Mouse (Mus musculus) left cerebral cortex, postnatal 25 days (tissue): ENCODE measurements around the gene Pde10a. TPM values are rescaled to one million over a fixed set of nuclear protein-coding genes. Genes with fewer than 3 reads are reported as not detected.

Experiments
- DNase-seq, 2 experiments: peaks; one replicate each; pipeline ENCODE4 v3.0.0; 2022; ENCODE audit warnings: low spot score in 2 of 2, mixed read lengths in 1 of 2
- intact Hi-C: fragments of 180-260 bp; cut with DNase I; formaldehyde crosslinking; loops from one replicate; pipeline ENCODE4 v1.15.1; 2025
- total RNA-seq, 2 experiments: library from RNA; stranded (reverse); gene quantifications; 2 replicates each; pipeline ENCODE4 v1.2.3; 2021

The Pde10a gene
- total RNA-seq, 2 experiments from 2014 or later = 64.8 to 174 TPM

DNA sequence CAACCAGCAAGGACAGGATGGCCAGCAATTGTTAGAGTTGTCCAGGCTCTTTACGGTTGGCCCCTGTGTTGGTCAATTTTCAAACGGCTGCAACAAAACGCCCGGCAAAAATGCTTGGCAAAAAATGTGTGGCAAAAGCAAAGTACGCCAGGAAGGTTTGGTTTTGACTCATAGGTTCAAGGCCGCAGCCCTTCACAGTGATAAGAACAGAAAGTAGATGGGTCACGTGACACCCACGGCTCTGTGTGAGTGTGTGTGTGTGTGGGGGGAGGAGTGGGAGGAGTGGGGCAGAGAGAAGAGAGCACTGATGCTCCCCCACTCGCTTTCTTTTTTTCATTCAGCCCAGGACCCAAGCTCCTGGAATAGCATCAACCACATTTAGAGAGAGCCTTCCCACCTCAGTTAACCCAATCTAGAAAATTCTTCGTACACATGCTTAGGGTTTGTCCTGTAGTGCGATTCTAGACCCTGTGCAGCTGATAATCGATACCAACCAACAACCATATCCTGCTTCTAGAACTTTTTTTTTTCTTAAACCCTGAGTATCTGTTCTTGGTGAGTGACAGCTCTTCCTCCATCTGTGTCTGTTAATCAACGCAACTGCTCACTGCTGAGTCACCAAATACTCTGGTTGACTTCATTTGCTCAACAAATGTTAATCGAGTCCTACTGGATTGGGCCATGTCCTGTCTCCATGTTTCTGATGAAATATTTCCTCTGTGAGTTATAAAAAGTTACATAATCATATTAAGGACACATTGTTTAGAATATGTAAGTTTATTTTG is 37.1 kb downstream of the Pde10a start:
- DNase-seq = no peak
- intact Hi-C loops = no loop called here

GRCm38 (mm10) chr17:8562886-8563280 is 37.7 kb downstream of the Pde10a start:
- intact Hi-C loops = no loop called here
- no peak for DNase-seq

GRCm38 (mm10) chr17:8566850-8567249 is 41.7 kb downstream of the Pde10a start, which contains the start of gene Gm17087:
Gene Gm17087, minus strand, starts transcription at chr17:8566950.
- intact Hi-C loops = no loop called here
- no peak for DNase-seq

DNA sequence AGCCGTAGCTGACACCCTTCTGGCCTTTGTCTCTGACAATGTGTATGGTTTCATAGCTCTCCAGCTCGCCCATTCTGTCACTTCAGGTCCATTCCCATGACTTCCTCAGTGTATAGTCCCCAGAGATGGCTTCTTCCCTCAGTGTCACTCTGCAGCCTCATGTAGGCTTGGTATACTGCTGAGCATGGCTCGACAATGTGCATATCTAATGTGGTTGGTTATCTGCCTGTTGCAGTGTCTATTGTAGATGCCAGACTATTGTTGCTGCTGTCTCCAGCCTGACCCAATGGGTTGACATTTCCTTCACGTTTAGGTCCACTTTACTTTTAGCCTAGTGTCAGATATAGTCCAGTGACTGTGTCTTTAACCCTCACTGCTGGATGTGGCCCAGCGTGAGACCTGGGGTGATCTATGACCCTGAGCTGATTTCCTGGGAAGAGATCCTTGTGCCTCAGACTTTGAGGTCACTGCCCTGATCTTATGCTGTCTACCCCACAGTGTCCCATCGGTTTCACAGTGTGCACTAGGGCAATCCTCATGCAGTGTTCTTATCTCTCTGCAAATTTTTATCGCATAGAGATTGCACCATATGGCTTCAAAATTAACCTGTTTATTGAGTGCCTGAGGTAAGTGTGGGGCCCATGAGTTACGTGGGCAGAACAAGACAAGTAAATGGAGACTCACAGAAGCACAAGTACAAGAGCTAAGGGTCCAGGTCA is 48.5 kb downstream of the Pde10a start:
- no peak for DNase-seq
- intact Hi-C loops = no loop called here

DNA sequence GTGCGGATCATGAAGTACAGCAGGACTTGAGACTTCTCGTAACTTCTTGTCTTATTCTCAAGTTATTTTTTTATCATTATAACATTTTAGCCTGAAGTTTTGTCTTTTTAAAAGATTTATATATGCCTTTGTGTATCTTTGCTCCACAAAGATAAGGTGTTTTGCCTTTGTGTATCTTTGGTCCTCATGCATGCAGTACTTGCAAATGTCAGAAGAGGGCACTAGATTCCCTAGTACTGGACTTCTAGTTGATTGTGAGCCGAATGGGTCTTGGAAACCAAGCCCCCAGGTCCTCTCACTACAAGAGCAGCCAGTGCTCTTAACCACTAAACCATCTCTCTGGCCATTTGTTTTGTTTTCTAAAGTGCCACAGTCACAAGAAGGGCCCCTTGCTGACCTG is 55.2 kb downstream of the Pde10a start:
- peak in 1 of 2 experiments; percentile 43 for DNase-seq
- intact Hi-C loops = no loop called here

- intact Hi-C loops = no loop called here
- DNase-seq = peak; percentile 35 to 62
Measured at GRCm38 (mm10) chr17:8581579-8581978, 56.4 kb downstream of the Pde10a start.

DNA sequence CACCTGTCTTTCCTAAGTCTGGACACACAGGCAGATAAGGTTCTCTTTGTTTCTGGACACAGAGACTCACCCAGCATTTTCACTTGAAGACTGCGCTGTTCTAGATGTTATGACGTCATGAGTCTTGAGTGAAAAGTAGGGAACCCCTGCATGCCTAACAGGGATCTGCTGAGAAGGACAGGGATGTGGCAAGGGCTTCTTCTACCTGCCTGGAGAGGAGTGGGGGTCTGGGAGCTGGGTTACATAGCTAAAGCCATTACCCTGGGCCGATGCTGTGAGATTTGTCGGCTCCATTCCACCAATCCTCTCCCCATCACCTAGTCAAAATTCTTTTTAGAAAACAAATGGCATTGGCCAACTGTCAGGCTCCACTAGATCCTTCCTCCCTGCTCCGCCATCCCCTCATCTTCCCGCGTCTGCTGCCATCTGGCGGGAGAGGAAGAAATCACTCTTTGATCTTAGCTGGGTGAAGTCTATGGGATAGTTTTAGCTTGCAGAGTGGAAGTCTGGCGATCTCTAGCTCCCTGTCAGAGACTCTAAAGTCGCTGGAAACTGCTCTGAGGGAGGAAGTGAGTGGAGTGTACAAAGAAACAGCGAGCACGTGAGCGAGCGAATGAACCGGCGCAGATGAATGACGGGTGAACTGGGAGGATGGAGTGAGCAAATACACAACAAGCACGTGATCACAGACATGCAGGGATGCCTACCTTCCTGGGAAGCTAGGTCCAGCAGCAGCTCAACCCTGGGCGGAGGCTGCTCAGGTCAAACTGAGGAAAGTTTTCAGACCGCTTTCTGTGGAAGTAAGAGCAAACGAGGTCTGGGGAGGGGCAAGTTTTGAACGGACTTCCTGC is 67.5 kb downstream of the Pde10a start:
- intact Hi-C loops = loop anchor here (1.0 to 10.0 kb wide), 3 partner anchors 66 to 328 kb away; no protein-coding TSS in a partner anchor
- DNase-seq = peak; percentile 76 to 84

DNA sequence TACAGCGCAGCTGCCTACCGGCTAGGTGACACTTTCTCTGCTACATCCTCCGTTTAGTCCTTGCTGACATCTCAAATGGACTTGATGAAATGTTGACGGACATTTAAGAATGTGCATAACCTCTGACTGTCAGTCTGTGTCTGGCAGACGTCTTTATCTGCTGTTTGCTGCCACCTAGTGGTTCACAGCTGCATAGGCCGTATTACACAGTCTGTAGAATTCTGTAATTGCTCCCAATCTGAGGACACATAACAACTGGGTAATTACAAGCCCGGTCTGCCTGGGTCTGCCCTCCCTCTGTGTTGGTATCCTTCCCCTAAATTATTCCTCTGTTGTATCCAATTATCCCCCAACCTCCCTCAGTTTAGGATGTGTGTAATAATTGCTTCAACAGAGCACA is 72.6 kb downstream of the Pde10a start:
- intact Hi-C loops = loop anchor here (5.0 to 10.0 kb wide), 2 partner anchors 210 to 333 kb away; no protein-coding TSS in a partner anchor
- peak; percentile 69 to 77 for DNase-seq

DNA sequence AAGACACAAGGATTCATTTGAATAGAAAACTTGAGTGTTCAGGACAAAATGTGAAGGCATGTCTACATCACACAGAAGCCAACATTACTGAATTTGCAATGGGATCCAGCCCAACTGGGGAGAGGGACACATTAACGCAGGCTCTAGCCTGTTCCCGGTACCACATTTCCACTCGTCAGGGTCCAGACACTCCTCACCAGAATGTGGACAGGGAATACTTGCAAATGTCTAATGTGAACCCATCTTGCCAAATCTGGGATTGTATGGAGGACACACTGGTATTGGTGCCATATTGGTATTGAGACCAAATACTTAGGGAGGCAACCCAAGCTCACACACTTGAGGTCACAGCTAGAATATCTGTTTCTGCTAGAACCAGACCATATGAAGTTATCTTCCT is 77.8 kb downstream of the Pde10a start:
- DNase-seq = no peak
- intact Hi-C loops = no loop called here

GRCm38 (mm10) chr17:8605921-8606320 is 80.7 kb downstream of the Pde10a start:
- no peak for DNase-seq
- intact Hi-C loops = no loop called here

DNA sequence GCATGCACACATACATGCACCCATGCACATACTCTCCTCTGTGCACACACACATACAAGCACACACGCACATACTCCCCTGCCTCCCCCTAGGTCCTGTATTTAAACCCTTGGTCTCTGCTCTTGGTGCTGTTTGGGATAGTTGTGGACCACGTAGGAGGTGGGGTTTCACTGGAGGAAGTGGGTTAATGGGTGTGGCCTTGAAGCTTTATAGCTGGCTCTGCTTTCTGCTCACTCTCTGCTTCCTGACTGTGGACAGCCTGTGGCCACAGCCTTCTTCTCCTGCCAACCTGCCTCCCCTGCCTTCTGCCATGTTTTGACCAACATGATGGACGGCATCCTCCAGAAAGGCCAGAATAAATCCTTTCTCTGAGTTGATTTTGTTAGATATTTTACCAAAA is 81.5 kb downstream of the Pde10a start:
- DNase-seq = no peak
- intact Hi-C loops = no loop called here

DNA sequence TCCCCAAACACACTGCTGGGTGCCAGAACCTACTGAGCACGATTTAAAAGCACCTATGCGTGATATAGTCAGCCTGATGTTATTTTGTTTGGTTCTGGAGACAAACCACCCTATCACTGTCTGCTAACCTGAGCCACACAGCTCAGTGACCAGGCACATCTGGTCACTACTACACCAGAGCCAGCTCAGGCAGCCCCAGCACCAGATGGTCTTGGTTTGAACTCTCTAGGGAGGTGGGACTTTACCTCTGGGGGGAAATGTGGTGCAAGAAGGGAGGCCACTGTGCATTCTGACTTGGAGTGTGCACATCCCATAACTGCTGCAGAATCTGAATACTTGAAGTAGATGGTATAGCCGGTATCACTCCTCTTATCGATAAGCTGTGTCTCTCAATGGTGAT is 86.7 kb downstream of the Pde10a start:
- intact Hi-C loops = loop anchor here (5.0 kb wide), 1 partner anchor 110 kb away; no protein-coding TSS in a partner anchor
- no peak for DNase-seq

- intact Hi-C loops = loop anchor here (1.0 to 5.0 kb wide), 2 partner anchors 108 to 322 kb away; no protein-coding TSS in a partner anchor
- peak; percentile 91 for DNase-seq
Measured at GRCm38 (mm10) chr17:8613882-8614551, 88.8 kb downstream of the Pde10a start.

DNA sequence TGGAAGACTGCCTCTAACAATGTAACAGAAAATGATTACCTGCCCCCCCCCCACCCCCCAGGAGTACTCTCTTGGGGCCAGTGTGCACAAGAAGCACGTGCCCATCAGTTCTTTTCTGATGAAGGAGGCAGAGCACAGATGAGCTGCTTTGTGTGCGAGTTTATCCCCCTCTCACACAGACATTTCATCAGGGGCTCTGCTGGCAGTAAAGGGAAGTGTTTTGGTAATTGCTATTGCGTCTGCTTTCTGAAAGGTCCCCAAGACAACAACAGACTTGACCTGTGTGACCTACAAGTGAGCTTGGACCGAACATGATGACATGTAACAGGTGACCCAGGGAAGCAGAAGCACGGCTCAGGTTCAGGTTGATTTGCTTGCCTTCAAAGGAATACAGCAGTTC is 95.2 kb downstream of the Pde10a start:
- no peak for DNase-seq
- intact Hi-C loops = loop anchor here (5.0 kb wide), 1 partner anchor 182 kb away; no protein-coding TSS in a partner anchor

DNA sequence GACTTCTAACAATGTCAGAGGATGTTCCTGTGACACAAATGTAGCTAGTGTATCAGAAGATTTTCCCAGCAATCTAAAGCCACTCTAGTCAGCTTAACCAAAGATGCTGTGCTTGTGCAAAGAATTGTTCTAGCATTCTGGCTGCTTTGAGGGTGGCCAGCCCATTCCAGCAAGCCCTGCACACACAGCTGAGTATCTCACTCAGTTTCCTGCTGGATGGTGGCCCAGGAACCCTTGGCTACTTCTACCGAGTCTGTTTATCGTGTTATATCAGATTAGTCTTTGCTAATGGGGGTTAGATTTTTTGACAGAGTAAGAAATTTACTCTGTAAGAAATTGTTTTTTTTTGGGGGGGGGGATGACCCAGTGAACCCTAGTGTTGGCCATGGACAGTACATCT is 95.9 kb downstream of the Pde10a start:
- no peak for DNase-seq
- intact Hi-C loops = loop anchor here (5.0 kb wide), 1 partner anchor 181 kb away; no protein-coding TSS in a partner anchor

GRCm38 (mm10) chr17:8621906-8622305 is 96.7 kb downstream of the Pde10a start:
- intact Hi-C loops = loop anchor here (5.0 kb wide), 1 partner anchor 180 kb away; no protein-coding TSS in a partner anchor
- DNase-seq = no peak

DNA sequence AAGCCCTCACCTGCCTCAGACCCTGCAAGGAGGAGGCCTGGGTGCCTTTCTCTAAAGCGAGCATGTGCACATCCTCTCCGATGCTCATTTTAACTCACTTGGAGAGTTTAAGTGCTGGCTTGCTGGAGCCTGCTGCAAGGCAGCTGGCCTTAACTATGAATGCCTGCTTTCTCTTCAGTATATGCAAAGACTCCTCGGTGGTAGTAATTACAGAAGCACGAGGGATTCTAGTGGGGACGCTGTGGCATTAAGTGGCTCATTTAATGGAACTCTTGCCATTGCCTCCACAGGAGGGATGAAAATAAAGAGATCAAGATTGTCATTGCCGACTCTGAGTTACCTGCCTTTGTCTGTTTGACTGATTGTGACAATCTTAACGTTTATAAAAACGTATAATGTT is 101.2 kb downstream of the Pde10a start:
- intact Hi-C loops = no loop called here
- DNase-seq = no peak

- intact Hi-C loops = no loop called here
Measured at GRCm38 (mm10) chr17:8631701-8632100, 106.5 kb downstream of the Pde10a start.

GRCm38 (mm10) chr17:8633596-8633995 is 108.4 kb downstream of the Pde10a start:
- intact Hi-C loops = no loop called here
- DNase-seq = no peak

More at GRCm38 (mm10) chr17:8631701-8632100, 106.5 kb downstream of the Pde10a start:
- DNase-seq = no peak
